In the genomic region with DNA sequence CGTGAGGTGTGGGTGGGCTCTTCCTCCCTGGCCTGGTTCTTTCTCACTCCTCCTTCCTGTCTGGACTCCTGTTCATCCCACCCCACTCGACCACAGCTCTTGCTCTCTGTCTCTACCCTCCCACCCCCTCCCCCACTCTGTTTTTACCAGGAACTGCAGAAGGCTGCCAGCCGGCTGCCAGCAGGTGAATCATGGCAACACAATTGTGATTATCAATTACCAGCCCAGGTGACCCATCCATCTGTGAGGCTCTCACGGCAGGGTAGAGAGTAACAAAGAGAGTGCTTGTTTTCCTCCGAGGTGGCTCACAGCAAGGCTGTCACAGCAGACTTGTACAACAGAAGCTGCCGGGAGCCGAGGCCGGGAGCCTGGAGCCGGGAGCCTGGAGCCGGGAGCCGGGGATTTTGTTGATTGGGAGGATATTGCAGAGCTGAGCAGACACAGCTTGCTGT, we compare ENCODE assay signal across 10 mouse cellular contexts. TPM values are rescaled to one million over a fixed set of nuclear protein-coding genes. Genes with fewer than 3 reads are reported as not detected.
DNase-seq lines count a peak whose midpoint lies in the region; ATAC-seq and TF ChIP-seq lines count a peak whose summit lies in the region.
"Had no signal": no experiment of that assay in that cellular context is flagged by ENCODE, and none has a peak within 500 bp of the region (broad histone marks: within the 10 kb centered on the region; RNA-seq: fewer than 3 reads in every experiment).

No protein-coding gene starts in this region.

- no peak for TF ChIP-seq CTCF in forebrain, postnatal 0 days (IDR thresholded peaks at IDR 0.05; ENCODE audit: low read depth)

- H3K9me3 ChIP-seq in kidney, embryonic 15.5 days (replicated peaks) = no peaks in the 10 kb centered on the region
- H3K9me3 ChIP-seq in forebrain, postnatal 0 days (ENCODE audit: low read length) = no peaks in the 10 kb centered on the region
- H3K9me3 ChIP-seq in neural tube, embryonic 13.5 days = no peaks in the 10 kb centered on the region

- H3K4me2 ChIP-seq in kidney, embryonic 15.5 days = peak overlapping the region; percentile 15; the same call in 1 of the 2 replicates
- peak overlapping the region; percentile 15; the same call in 1 of the 2 replicates for H3K4me2 ChIP-seq in forebrain, postnatal 0 days (ENCODE audit: low read depth)
- peak overlapping the region; percentile 39 for H3K4me2 ChIP-seq in neural tube, embryonic 13.5 days

- no peak overlapping the region for H3K9ac ChIP-seq in kidney, embryonic 15.5 days
- H3K9ac ChIP-seq in forebrain, postnatal 0 days = no peak overlapping the region
- peak overlapping the region; percentile 58 for H3K9ac ChIP-seq in neural tube, embryonic 13.5 days
- H3K9ac ChIP-seq: liver, embryonic 14.5 days had no signal

- no peak overlapping the region for H3K4me3 ChIP-seq in kidney, embryonic 15.5 days (replicated peaks)
- H3K4me3 ChIP-seq in forebrain, postnatal 0 days (ENCODE audit: low read depth, low read length) = no peak overlapping the region
- no peak overlapping the region for H3K4me3 ChIP-seq in neural tube, embryonic 13.5 days

- H3K27ac ChIP-seq in kidney, embryonic 15.5 days = no peak overlapping the region
- H3K27ac ChIP-seq in forebrain, postnatal 0 days (ENCODE audit: low read depth, low read length) = peak overlapping the region; percentile 64; the same call in 1 of the 2 replicates
- H3K27ac ChIP-seq in neural tube, embryonic 13.5 days (replicated peaks) = peak overlapping the region; percentile 84
- H3K27ac ChIP-seq: liver, embryonic 14.5 days had no signal

- WGBS in kidney, embryonic 15.5 days = 10% methylated on average over 11 of the region's 11 CpGs
- WGBS in forebrain, postnatal 0 days = 4% methylated on average over 11 of the region's 11 CpGs
- WGBS in neural tube, embryonic 13.5 days = 6% methylated on average over 11 of the region's 11 CpGs

- no peaks in the 10 kb centered on the region for H3K36me3 ChIP-seq in kidney, embryonic 15.5 days
- no peaks in the 10 kb centered on the region for H3K36me3 ChIP-seq in forebrain, postnatal 0 days (ENCODE audit: insufficient read depth)
- H3K36me3 ChIP-seq in neural tube, embryonic 13.5 days = no peaks in the 10 kb centered on the region

- no peak for DNase-seq in kidney, postnatal 4 days
- peak; percentile 66 for DNase-seq in cerebellum, adult 11-12 months
- peak; percentile 41 for DNase-seq in forebrain, postnatal 0 days
- no peak for DNase-seq in adrenal gland, adult (ENCODE audit: inconsistent age in 2 of 2, low spot score in 1 of 2)
- DNase-seq in kidney, adult 9 months = no peak
- no peak for DNase-seq in spleen, postnatal 4 days (ENCODE audit: low spot score in 2 of 2)
- DNase-seq: kidney, adult 11 months had no signal

- 0 out of 2 replicates have a peak, but pooled peaks cover 5% of the 10 kb centered on the region for H3K27me3 ChIP-seq in kidney, embryonic 15.5 days
- H3K27me3 ChIP-seq in forebrain, postnatal 0 days (ENCODE audit: insufficient read depth, low read length) = no peaks in the 10 kb centered on the region
- no peaks in the 10 kb centered on the region; the same call in 1 of the 2 replicates for H3K27me3 ChIP-seq in neural tube, embryonic 13.5 days

- no peak for ATAC-seq in kidney, embryonic 15.5 days (replicated peaks; ENCODE audit: low FRiP score)
- ATAC-seq in forebrain, postnatal 0 days = peak; percentile 50; the same call in 1 of the 2 replicates
- peak; percentile 67 for ATAC-seq in neural tube, embryonic 13.5 days (ENCODE audit: low read depth)

- peaks cover 10% of the 10 kb centered on the region for H3K4me1 ChIP-seq in kidney, embryonic 15.5 days
- H3K4me1 ChIP-seq in forebrain, postnatal 0 days (ENCODE audit: insufficient read depth) = no peaks in the 10 kb centered on the region
- H3K4me1 ChIP-seq in neural tube, embryonic 13.5 days (replicated peaks) = peaks cover 14% of the 10 kb centered on the region

RNA-seq across cellular contexts. Expression of gene Cda, which starts 6.4 kb away (rescaled TPM):
- 21.3 and 22.0 TPM in 2 replicates for polyA plus RNA-seq in kidney, embryonic 15.5 days (2015; fragmentation: Nextera tagmentation; extraction: Ambion mirVana)
- total RNA-seq in forebrain, postnatal 0 days (2014; rRNA removed) = 3.6 TPM in 2 replicates
- 3.2 and 4.9 TPM in 2 replicates for polyA plus RNA-seq in forebrain, postnatal 0 days (2015; fragmentation: Nextera tagmentation; extraction: Ambion mirVana)
- polyA plus RNA-seq in neural tube, embryonic 13.5 days (2015; fragmentation: Nextera tagmentation; extraction: Ambion mirVana) = 6.4 and 7.1 TPM in 2 replicates

RNA-seq across cellular contexts. Expression of gene Fam43b, which starts 34.9 kb away (rescaled TPM):
- not detected in 2 replicates for polyA plus RNA-seq in kidney, embryonic 15.5 days (2015; fragmentation: Nextera tagmentation; extraction: Ambion mirVana)
- total RNA-seq in forebrain, postnatal 0 days (2014; rRNA removed) = 11.9 and 14.7 TPM in 2 replicates
- 18.9 and 22.6 TPM in 2 replicates for polyA plus RNA-seq in forebrain, postnatal 0 days (2015; fragmentation: Nextera tagmentation; extraction: Ambion mirVana)
- 2.2 and 2.6 TPM in 2 replicates for polyA plus RNA-seq in neural tube, embryonic 13.5 days (2015; fragmentation: Nextera tagmentation; extraction: Ambion mirVana)
- polyA plus RNA-seq: liver, embryonic 14.5 days had no signal

RNA-seq across cellular contexts. Expression of gene Pink1, which starts 35.3 kb away (rescaled TPM):
- 47.5 and 50.3 TPM in 2 replicates for polyA plus RNA-seq in kidney, embryonic 15.5 days (2015; fragmentation: Nextera tagmentation; extraction: Ambion mirVana)
- 224 and 230 TPM in 2 replicates for total RNA-seq in forebrain, postnatal 0 days (2014; rRNA removed)
- 152 TPM in 2 replicates for polyA plus RNA-seq in forebrain, postnatal 0 days (2015; fragmentation: Nextera tagmentation; extraction: Ambion mirVana)
- polyA plus RNA-seq in neural tube, embryonic 13.5 days (2015; fragmentation: Nextera tagmentation; extraction: Ambion mirVana) = 84.9 and 94.0 TPM in 2 replicates

RNA-seq across cellular contexts. Expression of gene Ddost, which starts 56.9 kb away (rescaled TPM):
- 365 and 386 TPM in 2 replicates for polyA plus RNA-seq in kidney, embryonic 15.5 days (2015; fragmentation: Nextera tagmentation; extraction: Ambion mirVana)
- total RNA-seq in forebrain, postnatal 0 days (2014; rRNA removed) = 160 and 184 TPM in 2 replicates
- polyA plus RNA-seq in forebrain, postnatal 0 days (2015; fragmentation: Nextera tagmentation; extraction: Ambion mirVana) = 181 and 212 TPM in 2 replicates
- 214 and 216 TPM in 2 replicates for polyA plus RNA-seq in neural tube, embryonic 13.5 days (2015; fragmentation: Nextera tagmentation; extraction: Ambion mirVana)

Comparison
In these comparisons a context has a peak if more than half of its experiments do, and no peak if none do; other contexts are left out.
1. DNase-seq: peak in cerebellum, adult 11-12 months (single experiment) and forebrain, postnatal 0 days (single experiment); none in kidney, postnatal 4 days (0 of 2), adrenal gland, adult (0 of 2), kidney, adult 9 months (single experiment) and spleen, postnatal 4 days (0 of 2).
2. Peak in every context shown above with its lines, with median percentiles within 50 percentile points of each other: H3K4me2 ChIP-seq.